Mouse (Mus musculus) T-helper 1 cell (primary cell): ENCODE measurements at regions not wholly inside any gene's neighbourhood (a gene's known extent, or its start where the extent isn't known, plus 50 kb on each side); places are given as distances from the start of the nearest gene placed in this dataset.

Source experiments
- in situ Hi-C: fragments of 300-600 bp; cut with MboI, MseI; formaldehyde crosslinking; loops from one replicate; pipeline ENCODE4 v1.15.1; 2025; ENCODE audit warnings: high pct_unique_total_duplicates

- in situ Hi-C loops = loop anchor here (5.0 kb wide), 1 partner anchor 572 kb away; no protein-coding TSS in a partner anchor
These were observed 62.0 kb upstream of the Egflam start for GRCm38 (mm10) chr15:7459992-7460820.

GRCm38 (mm10) chr15:7462549-7462948 lies 64.4 kb upstream of the Egflam start:
- in situ Hi-C loops = no loop called here

DNA sequence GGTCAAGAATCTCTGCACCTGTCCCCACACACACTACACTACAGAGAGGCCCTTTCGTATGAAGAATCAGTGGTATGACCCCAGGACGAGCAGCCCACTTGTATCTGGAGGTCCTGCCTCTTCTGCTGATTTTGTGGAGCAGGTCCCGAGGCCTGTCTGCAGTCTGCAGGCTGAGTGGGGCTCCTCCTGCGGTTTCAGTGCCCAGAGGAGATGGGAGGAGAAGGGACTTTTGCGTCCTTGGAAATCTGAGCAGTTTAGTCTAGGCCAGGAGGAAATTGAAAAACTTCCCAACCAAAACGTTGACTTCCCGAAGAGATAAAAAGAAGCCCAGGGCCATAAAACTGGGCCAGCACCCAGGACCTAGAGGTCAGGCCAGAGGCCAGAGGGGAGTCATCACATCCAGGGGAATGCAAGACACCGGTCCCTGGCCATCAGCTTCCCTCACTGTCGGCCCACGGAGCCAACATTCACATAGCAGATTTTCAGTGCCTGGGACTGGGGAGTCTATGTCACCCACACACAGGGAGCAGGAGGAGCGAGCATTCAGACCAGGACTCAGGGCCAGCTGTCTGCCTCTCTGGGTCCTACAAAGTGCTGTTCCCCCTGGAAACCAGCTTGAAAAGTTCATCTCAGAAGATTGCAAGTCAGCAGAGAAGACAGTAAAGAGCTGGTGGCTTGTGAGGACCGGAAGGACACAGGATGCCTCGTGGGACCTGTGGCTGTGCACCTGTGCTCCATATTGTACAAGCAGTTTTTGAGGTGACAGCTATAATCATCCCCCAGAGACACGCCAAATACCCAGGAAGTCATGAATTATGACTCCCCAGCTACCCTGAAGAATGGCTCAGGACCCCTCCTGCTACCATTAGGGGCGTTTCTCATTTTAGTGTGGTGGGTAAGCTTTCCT lies 65.5 kb upstream of the Egflam start:
- in situ Hi-C loops = no loop called here

GRCm38 (mm10) chr15:7480211-7480610 lies 82.0 kb upstream of the Egflam start:
- in situ Hi-C loops = no loop called here

DNA sequence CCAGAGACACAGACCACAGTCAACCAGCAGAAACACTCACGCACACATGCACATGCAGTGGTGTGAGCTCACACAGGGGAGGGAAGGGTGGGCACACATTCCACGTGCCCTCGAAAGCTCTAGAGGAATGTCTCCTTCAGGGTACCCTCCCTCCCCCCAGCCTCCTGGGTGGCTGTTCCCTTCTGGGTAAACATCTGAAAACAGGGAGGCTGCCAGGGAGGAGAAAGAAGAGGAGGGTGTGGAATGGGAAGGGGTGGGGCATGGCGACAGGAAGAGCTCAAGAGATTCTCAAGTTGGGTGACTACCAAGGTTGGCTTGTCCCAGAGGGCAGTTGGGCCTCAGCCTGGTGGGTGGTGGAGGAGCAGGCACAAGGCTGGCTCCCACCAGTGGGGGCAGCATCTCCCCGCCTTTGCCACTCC lies 82.6 kb upstream of the Egflam start:
- in situ Hi-C loops = no loop called here

DNA sequence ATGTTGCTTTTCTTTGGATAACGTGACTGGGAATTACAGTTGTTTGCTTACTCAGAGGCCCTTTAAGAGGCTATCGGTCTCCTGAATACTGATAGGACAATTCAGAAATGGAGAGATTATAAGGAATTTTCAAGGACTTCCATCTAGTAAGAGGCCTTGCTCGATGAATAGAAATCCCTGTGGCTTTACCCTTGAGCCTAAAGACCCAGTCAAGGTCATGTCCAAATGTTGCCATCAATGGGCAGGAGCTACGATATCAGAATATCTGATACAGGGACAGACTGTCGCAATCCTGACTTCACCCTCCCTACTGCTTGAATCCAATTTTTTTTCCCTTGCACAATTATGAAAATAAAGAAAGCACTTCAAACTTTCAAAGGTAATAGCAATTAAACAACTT lies 85.5 kb upstream of the Egflam start:
- in situ Hi-C loops = no loop called here

- in situ Hi-C loops = no loop called here
These were observed 92.9 kb upstream of the Egflam start for GRCm38 (mm10) chr15:7491091-7491490.

GRCm38 (mm10) chr15:7493126-7493669 lies 95.0 kb upstream of the Egflam start:
- in situ Hi-C loops = no loop called here

GRCm38 (mm10) chr15:7497852-7498251 lies 99.7 kb upstream of the Egflam start:
- in situ Hi-C loops = no loop called here

GRCm38 (mm10) chr15:7508535-7508934 lies 110.3 kb upstream of the Egflam start:
- in situ Hi-C loops = no loop called here

DNA sequence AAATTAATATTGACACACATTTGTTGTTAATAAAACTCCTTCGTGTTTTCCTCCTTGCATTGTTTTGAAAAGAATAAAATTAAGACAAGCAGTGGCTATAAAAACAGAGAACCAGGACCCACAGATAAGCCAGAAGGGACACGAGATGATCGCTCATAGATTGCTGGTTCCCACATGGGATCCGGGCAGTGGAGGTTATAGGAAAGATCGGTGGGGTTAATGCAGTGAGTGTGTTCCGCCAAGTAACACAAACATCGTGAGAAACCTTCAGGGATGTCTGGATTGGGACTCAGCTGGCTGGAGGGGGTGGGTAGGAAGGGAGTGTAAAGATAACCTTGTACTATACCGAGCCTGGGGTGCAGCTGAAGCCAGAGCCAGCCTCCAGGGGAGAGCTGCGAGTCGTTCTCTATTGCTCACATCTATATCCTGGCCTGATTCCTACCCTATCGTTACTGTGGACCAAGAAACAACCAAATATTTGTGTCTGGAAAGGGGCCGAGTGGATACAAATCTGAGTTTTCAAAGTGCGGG lies 116.6 kb upstream of the Egflam start:
- in situ Hi-C loops = no loop called here

- in situ Hi-C loops = no loop called here
These were observed 123.4 kb upstream of the Egflam start for GRCm38 (mm10) chr15:7521611-7522010.

GRCm38 (mm10) chr15:7522902-7523786 lies 124.9 kb upstream of the Egflam start:
- in situ Hi-C loops = no loop called here

DNA sequence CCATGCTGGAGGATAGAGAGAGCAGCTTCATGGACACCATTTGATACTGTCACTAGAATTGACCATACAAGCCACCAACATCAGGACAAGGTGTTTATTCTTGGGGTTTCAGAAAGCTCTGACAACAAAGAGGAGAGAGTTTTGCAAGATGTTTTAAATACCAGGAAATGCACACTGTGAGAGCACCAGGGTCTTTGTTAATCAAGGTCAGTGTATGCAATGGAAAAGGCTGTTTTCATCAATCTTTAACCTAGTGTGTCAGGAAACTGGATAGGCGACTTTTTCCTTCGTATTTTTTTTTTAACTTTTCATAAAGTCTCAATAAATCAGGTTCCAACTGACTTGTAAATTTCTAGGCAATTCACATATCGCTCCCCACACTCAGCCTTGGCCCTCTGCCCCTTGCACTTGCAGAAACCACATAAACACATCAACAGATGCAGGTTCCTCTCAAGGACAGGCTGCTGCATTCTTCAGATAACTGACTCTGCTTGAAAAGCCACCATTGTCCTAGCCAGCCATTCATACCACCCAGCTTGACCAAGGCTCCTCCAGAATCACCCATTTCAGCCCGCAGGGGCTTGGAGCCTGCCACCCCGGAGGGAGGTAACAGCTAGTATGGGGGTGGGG lies 132.9 kb upstream of the Egflam start:
- in situ Hi-C loops = no loop called here

- in situ Hi-C loops = no loop called here
These were observed 139.7 kb upstream of the Egflam start for GRCm38 (mm10) chr15:7537858-7538257.

- in situ Hi-C loops = no loop called here
These were observed 155.1 kb upstream of the Egflam start for GRCm38 (mm10) chr15:7553190-7553895.

- in situ Hi-C loops = no loop called here
These were observed 156.2 kb upstream of the Egflam start for GRCm38 (mm10) chr15:7554433-7554832.

GRCm38 (mm10) chr15:7563279-7563678 lies 165.1 kb upstream of the Egflam start:
- in situ Hi-C loops = no loop called here

DNA sequence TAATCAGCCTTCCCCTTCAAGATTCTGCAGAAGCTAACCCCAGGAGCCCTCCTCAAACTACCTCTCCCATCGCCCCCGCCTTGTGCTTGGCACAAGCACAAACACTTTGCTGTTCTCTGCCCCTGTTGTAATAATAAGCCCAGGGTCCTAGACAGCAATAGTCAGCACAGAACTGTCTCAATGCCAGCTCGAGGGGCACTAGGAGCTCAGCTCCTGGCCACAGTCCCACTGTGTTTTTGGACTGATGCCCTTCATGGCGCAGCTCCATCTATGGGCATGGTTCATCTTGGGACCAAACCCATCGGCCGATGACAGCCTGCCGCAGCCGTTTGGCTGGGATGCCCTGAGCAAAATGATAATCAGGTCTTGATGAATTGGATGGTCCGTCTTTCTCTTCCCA lies 165.5 kb upstream of the Egflam start:
- in situ Hi-C loops = no loop called here

DNA sequence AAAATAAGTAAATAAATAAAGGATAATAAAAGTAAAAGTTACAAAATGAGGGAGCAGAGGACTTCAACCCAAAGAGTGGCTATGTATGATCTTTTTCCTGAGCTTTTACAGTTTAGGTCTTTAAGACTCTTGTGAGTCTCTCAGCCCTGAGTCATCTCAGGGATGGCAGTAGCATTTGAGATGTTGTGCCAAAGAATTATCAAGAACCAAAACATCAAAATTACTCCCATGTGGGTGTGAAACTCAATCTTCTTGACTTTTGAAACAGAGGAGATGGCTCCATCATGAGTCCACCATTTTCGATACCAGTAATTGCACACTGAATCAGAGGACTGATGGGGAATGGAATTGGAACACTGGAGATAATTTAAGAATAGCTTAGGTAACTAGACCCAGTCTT lies 174.0 kb upstream of the Egflam start:
- in situ Hi-C loops = no loop called here
